Mouse (Mus musculus): ENCODE results near the gene Fryl.

Gene Fryl

DNA sequence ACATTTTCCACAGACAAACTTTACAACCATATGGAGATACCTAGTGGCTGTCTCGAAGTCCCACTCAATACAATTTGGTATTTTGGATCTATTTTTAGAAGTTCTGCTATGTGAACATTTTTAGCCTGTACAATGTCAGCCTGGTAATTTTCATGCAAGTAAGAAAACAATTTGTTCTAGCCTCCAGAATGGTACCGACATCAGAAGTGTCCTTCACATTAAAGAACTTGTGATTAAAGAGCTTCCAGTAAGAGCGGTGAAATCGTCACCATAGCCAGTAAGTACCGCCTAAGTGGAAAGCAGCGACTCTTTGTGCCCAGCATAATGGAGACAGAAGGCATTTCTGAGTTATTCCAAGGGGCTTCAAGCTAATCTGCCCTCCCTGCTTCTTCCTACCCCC, 14.2 kb upstream of the Fryl start:
- POLR2A ChIA-PET: interaction anchor here in 1 of 4 experiments (1.0 kb wide), 1 partner anchor 22 kb away, joined by 3 read pairs; the partner anchor contains the start of gene Ociad1
- CTCF ChIA-PET: interaction anchor here in 2 of 4 experiments (0.5 to 1.1 kb wide), 2 partner anchors 111 to 214 kb away, joined by 3 to 14 read pairs; no protein-coding TSS in a partner anchor

DNA sequence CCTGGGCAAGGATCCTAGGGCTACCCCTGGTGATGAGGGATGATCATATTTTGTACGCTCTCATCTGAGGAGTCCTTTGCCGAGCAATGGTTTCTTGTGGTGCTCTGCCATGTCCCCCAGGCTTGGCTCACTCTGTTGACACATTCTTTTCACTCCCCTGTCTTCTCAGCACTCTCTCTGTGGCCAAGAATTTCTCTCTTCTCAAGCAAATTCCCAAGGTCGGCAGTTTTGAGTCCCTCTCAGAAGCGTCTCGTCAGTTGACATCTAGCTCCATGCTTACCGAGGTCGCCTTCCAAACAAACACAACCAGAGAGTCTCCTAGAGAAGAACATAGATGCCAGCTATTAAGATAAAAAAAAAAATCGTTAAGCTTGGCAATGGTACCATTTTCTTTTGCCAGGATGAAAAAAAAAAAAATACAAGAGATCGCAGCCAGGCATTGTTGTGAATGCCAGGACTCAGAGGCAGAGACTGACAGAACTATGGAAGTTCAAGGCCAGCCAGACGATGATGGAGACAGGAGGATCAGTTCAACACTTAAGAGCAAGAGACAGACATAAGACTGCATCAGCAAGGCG, 12.3 kb upstream of the Fryl start:
- POLR2A ChIA-PET: interaction anchor here in 3 of 4 experiments (0.9 to 1.4 kb wide), 6 partner anchors 12 to 141 kb away, joined by 3 to 10 read pairs (median 4); partner anchors contain the start of genes Fryl (in 1 of the 3) and Ociad1 (in 1 of the 3)

DNA sequence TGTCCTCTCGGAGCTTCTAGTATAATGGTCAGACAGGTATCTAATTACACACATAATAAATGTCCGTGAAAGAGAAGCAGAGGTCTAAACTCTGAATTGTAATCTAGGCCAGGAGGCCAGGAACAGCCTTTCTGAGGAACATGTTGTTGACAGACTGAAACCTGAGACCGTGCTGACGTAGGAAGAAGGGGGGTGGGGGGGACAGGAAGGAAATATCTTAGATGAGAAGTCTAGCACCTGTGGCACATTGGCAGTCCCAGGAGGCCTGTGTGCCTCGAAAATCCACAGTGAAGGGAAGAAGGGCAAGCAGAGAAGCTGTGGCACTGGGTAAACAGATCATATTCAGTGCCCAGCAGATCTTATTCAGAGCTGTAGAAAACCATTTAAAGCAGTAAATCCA, 9.0 kb upstream of the Fryl start:
- ChIA-PET CTCF (no interaction called here), POLR2A (interaction anchor here in 1 of 4 experiments (0.6 to 1.8 kb wide), 3 partner anchors 10 to 47 kb away, joined by 3 to 6 read pairs (median 3); partner anchors contain the start of genes Fryl and Ociad1)

More for the DNA sequence above, 12.3 kb upstream of the Fryl start:
- CTCF ChIA-PET: interaction anchor here in 2 of 4 experiments (0.6 to 1.6 kb wide), 4 partner anchors 12 to 111 kb away, joined by 3 to 4 read pairs (median 3); partner anchors contain the start of gene Fryl (in 1 of the 2)

DNA sequence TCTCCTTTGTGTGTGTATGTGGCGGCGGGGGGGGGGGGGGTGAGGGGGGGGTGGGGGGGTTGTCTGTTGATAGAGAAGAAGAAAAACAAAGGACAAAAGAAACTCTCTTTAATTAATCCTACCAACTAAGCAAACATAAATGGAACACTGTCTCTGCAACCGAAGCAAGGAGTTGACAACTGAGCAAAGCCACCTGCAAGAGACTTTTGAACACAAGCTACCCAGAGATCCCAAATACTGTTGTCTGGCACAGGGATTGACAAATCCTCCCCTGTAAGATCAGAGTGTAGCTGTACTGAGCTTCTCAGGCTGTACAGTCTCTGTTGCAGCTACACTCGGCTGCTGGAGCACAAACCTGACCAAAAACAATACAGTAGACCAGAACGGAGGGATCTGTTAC, 7.7 kb upstream of the Fryl start:
- CTCF ChIA-PET: no interaction called here
- POLR2A ChIA-PET: interaction anchor here in 1 of 4 experiments (0.6 to 1.8 kb wide), 3 partner anchors 8 to 93 kb away, joined by 3 to 6 read pairs (median 4); partner anchors contain the start of gene Fryl

DNA sequence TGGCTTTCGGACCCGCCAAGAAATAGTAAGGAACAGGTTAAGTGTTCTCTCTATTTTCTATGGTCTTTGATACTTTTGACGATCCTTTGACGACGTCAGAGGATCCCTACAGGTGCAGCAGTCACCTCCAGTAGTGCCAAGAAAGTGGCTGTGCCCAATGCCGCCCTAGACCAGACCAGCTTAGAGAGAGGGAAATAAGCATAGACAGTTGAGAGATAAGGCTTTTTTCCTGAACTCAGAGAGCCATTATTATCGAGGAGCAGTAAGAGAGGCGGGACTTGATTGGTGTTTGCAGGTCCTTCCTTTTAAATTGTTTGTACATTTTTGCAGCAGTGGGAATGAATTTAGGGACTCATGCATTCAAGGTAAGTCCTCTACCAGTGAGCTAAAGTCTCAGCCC, 1.3 kb upstream of the Fryl start:
- POLR2A ChIA-PET: interaction anchor here in 2 of 4 experiments (0.6 to 1.5 kb wide), 3 partner anchors 35 to 270 kb away, joined by 3 to 4 read pairs (median 3); partner anchors contain the start of gene Ociad1 (in 1 of the 2)
- CTCF ChIA-PET: no interaction called here

DNA sequence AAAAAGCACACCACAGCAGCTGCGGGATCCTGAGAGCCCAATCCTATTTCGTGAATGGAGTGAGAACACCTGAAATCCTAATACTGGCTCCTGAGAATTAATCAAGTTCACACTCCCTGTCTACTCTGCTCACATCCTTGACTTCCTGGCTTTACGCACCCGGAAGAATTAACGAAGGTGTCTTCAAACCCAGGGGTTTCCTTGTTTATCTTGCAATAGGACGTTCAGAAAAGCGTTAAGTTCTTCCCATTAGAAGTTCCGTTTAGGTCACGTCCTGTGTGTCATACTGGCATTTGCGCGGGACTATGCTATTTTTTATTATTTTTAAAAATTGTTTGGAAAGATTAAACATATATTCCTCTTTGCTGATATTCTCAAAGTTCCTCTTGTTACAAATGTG, 677 bp upstream of the Fryl start:
- CTCF ChIA-PET: interaction anchor here in 2 of 4 experiments (0.6 to 1.7 kb wide), 7 partner anchors 12 to 291 kb away, joined by 3 to 6 read pairs (median 5); no protein-coding TSS in a partner anchor

DNA sequence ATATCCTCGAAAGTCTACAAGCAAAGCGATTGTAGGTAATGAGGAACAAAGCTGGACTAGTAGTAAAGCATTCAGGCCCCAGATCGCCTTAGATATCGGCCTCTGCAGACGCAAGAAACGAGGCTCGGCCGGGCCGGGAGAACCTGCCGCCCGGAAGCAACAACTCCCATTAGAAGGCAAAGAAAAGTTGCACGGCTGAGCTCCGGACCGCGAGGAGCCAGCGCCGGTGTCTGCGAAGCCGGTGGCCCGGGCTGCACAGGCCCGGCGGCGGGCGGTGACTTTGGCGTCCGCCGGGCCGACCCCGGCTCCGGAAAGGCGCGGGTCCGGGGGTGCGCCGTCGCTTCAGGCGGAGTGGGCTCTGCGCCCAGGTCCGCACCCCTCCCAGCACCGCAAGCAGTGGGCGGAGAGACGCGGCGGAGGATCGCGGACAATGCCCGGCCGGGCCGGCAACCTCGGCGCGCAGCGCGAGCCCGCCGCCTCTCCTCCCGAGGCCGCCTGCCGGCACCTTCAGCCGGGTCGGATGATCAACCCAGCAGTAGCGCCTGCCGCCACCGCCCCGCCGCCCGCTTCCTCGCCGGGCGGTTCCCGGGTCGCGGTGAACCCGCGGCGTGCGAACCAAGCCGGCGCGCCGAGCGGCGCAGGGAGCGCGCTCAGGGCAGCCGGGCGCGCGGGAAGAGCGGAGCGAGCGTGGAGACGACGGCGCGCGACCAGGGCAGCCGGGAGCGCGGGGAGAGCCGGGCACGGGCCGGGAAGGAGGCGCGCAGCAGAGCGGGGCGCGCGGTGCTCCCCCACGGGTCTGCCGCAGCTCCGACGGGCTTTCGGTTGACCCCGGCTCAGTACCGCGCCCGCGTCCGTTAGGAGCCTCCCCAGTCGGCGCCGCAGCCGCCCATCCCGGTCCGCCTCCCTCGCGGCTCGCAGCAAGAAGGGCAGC, 833 bp downstream of the Fryl start:
- POLR2A ChIA-PET: interaction anchor here (0.6 to 3.7 kb wide), 62 partner anchors 9 to 837 kb away, joined by 3 to 27 read pairs (median 4); partner anchors contain the start of genes Ociad1 (in 2 of the 4) and Slain2 (in 2 of the 4)
- CTCF ChIA-PET: interaction anchor here in 3 of 4 experiments (0.6 to 1.7 kb wide), 9 partner anchors 33 to 1541 kb away, joined by 3 to 6 read pairs (median 3); partner anchors contain the start of gene Ociad1 (in 1 of the 3)

More for the DNA sequence above, 677 bp upstream of the Fryl start:
- POLR2A ChIA-PET: interaction anchor here (0.5 to 3.7 kb wide), 62 partner anchors 8 to 1293 kb away, joined by 3 to 27 read pairs (median 4); partner anchors contain the start of genes Ociad1 (in 2 of the 4) and Slain2 (in 2 of the 4)

DNA sequence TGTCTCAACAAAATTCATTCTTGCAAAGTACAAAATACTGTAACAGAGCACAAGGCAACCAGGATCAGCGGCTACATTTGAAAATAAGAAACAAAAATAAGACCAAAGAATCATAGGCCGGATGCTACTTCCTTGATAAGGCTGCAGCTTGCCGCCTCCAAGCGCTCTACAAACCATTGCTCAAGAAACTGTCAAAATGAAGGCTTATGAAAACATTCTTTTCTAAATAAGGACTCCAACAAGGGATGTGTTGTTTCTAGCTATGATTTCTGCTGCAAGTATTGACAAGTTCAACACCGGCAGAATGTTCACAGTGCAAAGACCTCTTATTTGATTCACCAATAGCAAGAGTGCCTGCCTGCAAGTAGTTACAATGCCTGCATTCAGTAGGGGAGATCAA, 1.8 kb downstream of the Fryl start:
- CTCF ChIA-PET: interaction anchor here in 3 of 4 experiments (0.7 to 1.6 kb wide), 4 partner anchors 10 to 128 kb away, joined by 3 read pairs; partner anchors contain the start of gene Ociad1 (in 1 of the 3)
- POLR2A ChIA-PET: interaction anchor here (0.6 to 3.7 kb wide), 28 partner anchors 10 to 116 kb away, joined by 3 to 27 read pairs (median 4); partner anchors contain the start of gene Ociad1 (in 1 of the 4)

DNA sequence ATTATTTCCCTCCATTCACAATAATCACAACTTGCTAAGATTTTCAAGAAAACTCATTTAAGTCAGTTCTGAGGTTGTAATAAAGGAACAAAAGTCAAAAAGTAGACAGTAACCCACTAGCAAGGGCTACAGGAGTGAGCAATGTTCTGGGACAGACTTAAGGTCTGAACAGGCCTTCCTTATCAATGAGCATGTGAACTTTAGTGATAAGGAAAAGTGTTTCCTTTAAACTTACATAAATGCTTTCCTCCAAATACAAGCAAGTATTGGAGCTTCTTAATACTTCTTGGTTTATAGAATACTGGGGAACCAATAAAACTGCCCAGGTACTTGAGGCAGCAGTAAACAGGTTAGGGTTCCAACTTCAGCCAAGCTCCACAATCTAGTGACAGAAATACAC, 3.7 kb downstream of the Fryl start:
- ChIA-PET CTCF (interaction anchor here in 1 of 4 experiments (0.5 kb wide), 1 partner anchor 129 kb away, joined by 6 read pairs; no protein-coding TSS in a partner anchor), POLR2A (interaction anchor here (0.6 to 3.3 kb wide), 5 partner anchors 15 to 199 kb away, joined by 3 to 25 read pairs (median 3); no protein-coding TSS in a partner anchor)

DNA sequence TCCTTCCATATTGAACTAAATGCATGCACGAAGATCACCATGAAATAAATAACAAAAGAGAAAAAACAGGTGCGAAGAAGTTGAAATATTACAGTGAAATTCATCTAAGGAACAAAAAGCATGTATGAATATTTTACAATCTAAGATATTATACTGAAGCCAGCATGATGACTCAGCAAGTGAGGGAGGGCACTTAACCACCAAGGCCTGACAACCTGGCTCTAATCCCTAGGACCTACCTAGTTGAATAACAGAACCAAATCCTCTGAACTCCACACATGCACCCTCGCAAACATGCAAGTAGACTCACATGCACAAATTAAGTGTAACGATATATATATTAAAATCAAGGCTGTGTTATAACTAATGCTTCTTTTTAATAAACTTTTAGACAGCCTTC, 7.1 kb downstream of the Fryl start:
- POLR2A ChIA-PET: interaction anchor here in 2 of 4 experiments (1.0 kb wide), 3 partner anchors 11 to 30 kb away, joined by 3 to 4 read pairs (median 3); no protein-coding TSS in a partner anchor
- CTCF ChIA-PET: no interaction called here

DNA sequence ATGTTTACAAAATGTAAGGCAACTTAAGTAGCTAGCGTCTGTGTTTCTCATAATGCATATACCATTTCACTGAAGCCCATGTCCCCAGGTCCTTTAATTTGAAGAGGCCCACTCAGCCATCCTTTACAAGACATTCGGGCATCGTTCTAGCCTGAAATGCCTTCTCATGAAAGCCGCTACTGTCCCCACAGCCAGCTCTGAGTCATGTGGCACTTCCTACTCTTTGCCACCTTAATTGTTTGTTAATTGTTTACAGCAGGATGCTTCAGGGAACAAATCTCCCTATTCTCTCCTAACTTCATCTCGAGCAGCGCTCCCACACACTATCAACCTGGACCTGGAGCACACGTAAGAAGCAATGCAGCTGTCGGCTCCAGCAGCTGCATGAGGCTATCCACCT, 8.2 kb downstream of the Fryl start:
- ChIA-PET POLR2A (interaction anchor here in 3 of 4 experiments (0.7 to 1.2 kb wide), 4 partner anchors 11 to 44 kb away, joined by 3 to 5 read pairs (median 4); no protein-coding TSS in a partner anchor), CTCF (interaction anchor here in 1 of 4 experiments (1.0 kb wide), 2 partner anchors 10 to 25 kb away, joined by 3 to 4 read pairs; no protein-coding TSS in a partner anchor)

DNA sequence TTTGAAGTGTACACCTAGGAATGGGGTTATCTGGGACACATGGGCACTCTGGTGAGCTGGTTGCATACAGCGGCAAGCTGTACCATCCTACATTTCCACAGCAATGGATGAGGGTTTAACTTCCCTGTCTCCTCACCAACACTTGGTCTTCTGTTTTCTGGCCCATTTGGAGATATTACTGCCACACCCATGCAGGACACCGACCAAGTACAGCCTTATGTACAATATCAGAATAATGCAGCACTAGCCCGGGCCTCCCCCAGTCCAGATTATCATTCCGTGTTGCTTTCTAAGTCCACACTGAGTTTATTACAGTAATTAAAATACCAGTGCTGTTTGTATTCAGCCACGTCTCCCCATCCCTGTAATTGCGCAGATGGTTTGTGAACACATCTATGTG, 10.0 kb downstream of the Fryl start:
- POLR2A ChIA-PET: interaction anchor here in 1 of 4 experiments (0.6 to 2.5 kb wide), 3 partner anchors 9 to 422 kb away, joined by 3 to 11 read pairs (median 7); no protein-coding TSS in a partner anchor
- CTCF ChIA-PET: no interaction called here

DNA sequence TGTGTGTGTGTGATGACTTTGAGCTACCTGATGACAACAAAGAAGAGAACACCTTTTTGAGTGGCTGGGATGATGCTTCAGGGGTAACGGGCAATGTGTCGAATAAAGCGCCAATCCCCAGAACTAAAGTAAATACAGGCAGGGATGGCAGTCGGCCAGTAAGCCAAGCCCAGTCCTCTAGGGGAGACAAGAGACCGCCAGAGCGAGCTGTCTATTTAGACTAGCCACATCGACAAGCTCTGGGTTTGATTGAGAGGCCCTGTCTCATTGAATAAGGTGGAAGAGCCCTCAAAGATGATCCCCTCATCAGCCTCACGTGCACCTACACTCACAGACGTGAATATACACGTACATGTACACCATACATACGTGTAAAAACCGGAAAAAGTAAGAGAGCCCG, 12.0 kb downstream of the Fryl start:
- POLR2A ChIA-PET: interaction anchor here in 3 of 4 experiments (0.6 to 2.5 kb wide), 13 partner anchors 7 to 115 kb away, joined by 3 to 11 read pairs (median 4); partner anchors contain the start of gene Fryl (in 1 of the 3)
- CTCF ChIA-PET: interaction anchor here in 2 of 4 experiments (0.6 to 0.8 kb wide), 2 partner anchors 10 to 55 kb away, joined by 3 to 4 read pairs; no protein-coding TSS in a partner anchor

DNA sequence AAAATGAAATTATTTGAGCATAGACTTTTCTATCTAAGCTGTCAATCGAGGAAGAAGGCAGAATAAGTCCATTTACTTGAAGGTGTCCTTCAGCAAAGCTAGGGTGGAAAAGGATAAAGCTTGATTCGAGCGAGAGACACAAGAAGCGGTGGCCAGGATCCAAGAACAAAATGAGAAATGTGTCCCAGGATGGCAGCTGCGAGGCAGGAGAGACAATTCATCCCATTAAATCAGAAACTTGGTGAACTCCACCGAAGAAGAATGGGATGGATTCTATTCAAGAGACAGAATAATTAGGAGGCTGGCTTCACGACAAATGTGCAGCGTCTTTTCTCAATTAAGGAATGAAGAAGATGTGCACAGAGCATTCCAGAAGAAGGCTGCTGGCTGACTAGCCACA, 14.5 kb downstream of the Fryl start:
- POLR2A ChIA-PET: interaction anchor here in 2 of 4 experiments (1.0 to 2.6 kb wide), 5 partner anchors 10 to 15 kb away, joined by 3 to 12 read pairs (median 3); partner anchors contain the start of gene Fryl (in 1 of the 2)

DNA sequence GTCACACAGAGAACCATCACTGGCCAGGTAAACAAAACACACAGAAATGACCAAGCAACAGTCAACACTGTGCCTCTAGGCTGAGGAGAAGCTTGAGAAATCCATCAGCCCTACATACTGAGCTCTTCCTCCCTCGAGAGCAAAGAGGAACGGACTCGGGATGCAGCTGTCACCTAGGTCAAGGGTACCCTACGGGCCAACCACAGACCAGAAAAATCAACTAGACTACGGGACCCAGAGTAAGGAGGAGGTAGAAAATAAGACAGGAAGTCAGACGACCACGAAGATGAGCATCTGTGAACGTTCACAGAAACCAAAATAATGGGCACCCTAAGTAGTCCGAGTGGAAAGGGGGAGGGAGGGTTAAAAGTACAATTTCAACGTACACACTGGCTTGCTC, 15.1 kb downstream of the Fryl start:
- POLR2A ChIA-PET: interaction anchor here in 3 of 4 experiments (0.7 to 2.6 kb wide), 6 partner anchors 9 to 328 kb away, joined by 3 to 12 read pairs (median 4); partner anchors contain the start of gene Fryl (in 1 of the 3)
- CTCF ChIA-PET: no interaction called here

More for the DNA sequence above, 14.5 kb downstream of the Fryl start:
- CTCF ChIA-PET: interaction anchor here in 2 of 4 experiments (0.7 to 1.6 kb wide), 2 partner anchors 11 to 633 kb away, joined by 3 to 4 read pairs; no protein-coding TSS in a partner anchor

DNA sequence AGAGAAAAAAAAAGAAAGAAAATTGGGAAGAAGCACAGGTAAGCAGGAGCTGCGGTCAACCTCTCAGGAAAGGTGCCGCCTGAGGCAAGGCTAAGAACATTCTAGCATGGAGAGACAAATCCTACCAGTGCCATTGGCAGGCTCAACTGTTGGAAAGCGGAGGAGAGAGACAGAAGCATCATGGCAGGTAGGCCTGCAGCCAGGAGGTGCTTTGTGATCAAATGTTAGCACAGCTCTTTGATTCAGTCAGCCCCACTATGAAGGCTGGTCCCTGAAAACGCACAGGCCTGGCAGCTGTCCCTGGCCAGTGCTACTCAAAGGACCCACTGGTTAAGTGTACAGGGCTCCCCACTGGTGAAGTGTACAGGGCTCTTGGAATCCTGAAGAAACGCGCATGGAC, 16.0 kb downstream of the Fryl start:
- POLR2A ChIA-PET: interaction anchor here in 3 of 4 experiments (0.7 to 4.8 kb wide), 7 partner anchors 15 to 83 kb away, joined by 3 to 27 read pairs (median 4); partner anchors contain the start of gene Fryl (in 3 of the 3)
- CTCF ChIA-PET: no interaction called here

DNA sequence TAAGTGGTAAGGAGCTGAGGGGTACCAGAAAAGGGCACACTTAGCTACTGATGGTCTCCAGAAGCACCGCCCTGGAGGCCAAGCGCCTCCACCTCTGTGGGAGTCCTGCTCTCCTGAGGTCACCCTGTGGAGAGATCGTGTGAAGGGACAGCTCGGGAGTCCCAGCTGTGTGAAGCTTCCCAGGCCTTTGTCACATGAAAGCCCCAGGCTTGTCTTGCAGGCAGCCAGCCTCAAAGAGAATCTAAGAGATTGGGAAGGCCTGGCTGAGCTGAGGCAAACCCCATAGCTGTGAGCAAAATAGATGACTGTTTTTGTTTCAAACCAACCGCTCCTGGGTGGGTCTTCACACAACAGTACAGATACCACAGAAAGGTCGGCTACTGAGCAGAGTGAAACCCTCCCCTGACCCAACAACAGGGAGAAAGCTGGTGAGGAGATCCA, 19.5 kb downstream of the Fryl start:
- CTCF ChIA-PET: interaction anchor here in 1 of 4 experiments (0.6 kb wide), 2 partner anchors 268 to 345 kb away, joined by 3 to 4 read pairs; no protein-coding TSS in a partner anchor
- POLR2A ChIA-PET: interaction anchor here (0.6 to 4.8 kb wide), 20 partner anchors 9 to 323 kb away, joined by 3 to 27 read pairs (median 4); partner anchors contain the start of genes Fryl (in 1 of the 4), Ociad1 (in 1 of the 4) and Slain2 (in 1 of the 4)

Measured in embryonic stem cell, embryonic (primary cell).